Mouse (Mus musculus) embryo, embryonic 10.5 days (tissue): ENCODE measurements around the gene Gins1.

Source experiments
- DNase-seq: peaks from one replicate; pipeline ENCODE4 v3.0.0-alpha.2; 2015; ENCODE audit warnings: low spot score

Gene Gins1

DNA sequence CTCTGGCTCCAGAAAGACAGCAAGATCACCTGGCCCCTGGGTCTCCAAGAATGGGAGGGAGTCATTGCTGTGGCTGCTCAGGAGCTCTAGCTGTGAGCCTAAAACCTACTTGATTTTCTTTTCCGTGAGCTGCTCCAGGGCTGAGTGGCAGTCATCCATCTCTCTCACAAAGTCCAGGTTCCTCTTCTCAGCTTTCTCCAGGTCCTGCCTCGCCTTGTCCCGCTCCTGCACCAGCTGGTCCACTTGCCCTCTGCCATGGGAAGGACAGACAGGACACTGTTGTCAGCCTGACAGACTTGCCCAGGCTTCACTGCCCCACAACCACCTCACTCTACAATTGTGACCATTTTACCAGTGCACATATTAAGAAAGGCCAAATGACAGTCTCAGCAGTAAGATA lies 58.0 kb downstream of the Gins1 start:
- DNase-seq, result no peak

DNA sequence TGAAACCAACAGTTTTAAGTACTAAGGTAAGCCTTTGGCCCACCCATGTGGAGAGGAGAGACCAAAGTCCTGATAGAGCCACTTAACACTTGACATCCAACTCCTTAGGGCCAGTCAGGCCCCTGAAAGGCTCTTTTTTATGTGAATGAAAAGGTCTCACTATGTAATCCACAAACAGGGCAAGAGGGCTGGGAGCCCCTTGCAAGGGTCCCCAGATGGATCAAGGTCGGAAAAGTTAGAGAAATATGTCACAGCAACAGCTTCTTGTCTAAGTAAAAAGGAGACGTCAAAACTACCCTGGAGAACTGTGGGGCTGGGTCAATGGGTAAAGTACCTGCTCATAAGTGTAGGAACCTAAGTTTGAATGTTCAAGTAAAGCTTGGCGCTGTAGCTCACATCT lies 59.4 kb downstream of the Gins1 start:
- no peak for DNase-seq

GRCm38 (mm10) chr2:150965951-150966350 lies 60.8 kb downstream of the Gins1 start:
- no peak for DNase-seq

DNA sequence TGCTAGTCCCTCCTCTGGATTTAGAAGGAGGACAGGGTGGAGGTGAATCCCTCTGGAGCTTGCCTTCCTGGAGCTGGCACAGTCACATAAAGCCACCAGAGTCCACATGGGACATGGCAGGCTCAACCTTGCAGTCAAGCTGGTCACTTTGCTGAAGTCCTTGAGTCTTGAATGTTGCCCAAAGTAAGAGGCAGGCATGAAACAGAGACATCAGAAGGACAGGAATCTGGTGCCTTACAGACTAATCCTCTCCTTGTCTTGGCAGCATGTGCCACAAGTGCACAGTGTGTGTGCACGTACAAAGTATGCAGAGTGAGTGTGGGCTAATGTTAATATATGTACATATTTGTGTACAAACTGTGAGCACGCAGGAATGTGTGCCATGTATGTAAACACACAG lies 62.3 kb downstream of the Gins1 start:
- no peak for DNase-seq

DNA sequence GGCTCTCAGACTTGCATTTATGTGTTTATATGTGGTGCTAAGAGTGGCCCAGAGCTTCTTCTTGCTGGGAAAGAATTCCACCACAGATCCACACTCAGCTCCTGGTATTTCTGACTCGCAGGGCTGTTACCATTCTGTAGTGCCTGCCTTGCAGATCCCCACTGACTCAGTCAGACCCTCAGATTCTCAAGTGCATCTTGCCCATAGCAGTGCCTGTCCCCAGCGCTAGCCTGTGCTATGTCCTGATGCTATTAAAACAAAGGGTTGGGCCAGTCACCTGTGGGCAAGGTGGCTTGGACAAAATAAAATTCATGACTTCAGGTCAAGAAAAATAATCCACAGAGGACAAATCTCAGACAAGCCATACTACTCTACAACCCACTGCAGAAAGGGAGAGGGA lies 64.0 kb downstream of the Gins1 start:
- no peak for DNase-seq

DNA sequence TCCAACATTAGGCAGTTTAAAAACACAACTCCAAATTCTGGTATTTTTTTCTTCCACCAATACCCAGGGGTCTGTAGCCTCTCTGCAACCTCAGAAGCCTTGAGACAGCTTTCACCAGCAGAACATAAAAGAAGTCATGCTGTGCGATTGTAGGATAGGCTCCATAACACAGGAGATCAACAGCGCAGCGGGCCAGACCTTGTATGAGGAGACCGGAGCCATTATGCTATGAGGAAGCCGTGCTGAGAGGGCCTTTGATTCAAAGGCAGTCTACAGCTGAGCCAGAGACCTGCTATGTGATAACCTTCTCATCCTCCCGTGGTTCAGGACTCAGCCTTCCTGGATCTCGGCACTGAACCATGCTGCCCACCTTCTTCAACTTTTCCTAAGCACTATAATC lies 66.7 kb downstream of the Gins1 start:
- DNase-seq, result no peak

DNA sequence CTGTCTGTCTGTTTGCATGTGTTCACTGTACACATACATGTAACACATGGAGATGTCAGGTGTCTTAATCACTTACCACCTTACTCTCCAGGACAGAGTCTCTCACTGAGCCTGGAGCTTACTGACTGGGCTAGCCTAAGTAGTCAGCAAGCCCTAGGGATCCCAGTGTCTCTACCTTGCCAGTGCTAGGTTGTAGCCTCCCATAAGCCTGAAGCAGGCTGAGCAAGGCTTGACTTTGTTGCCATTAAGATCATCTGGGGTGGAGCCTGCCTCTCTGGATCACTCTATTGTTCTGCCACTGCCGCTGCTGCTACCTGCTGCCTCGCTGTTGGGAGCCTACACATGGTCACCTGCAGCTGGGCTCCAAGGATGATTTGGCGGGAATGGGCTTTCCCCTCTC lies 67.5 kb downstream of the Gins1 start:
- no peak for DNase-seq

DNA sequence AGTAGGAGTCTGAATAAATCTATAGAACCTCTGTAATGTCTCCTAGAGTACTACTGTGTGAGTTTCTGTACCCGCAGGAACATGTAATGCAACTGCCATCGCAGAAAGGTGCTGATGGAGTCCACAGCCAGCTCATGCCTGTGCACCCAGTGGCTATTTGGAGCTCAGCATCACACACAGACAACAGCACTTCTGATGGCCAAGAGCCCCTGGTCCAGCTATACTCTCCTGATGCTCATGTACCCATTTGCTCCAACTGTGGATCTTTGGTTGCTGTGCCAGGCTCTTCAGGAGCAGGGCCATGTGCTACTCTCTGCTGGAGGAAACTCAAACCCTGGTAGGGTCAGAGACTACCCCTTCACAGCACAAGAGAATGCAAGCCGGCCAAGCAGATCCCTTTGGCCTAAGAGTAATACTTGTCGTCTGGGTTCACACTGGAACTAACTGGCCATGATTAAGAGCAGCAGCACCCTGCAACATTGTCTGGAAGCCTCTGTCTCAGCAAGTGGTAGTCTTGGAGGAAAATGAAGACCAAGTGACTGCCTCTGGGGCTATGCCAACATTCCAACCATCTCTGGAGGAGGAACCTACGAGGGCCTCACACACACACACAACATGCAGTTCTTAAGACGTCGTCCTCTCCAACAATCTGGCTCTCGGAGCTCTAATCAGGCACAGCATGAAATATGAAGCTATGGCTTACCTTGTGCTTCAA lies 68.4 kb downstream of the Gins1 start:
- no peak for DNase-seq

GRCm38 (mm10) chr2:150976871-150977270 lies 71.7 kb downstream of the Gins1 start:
- DNase-seq, result no peak

GRCm38 (mm10) chr2:150977676-150978075 lies 72.5 kb downstream of the Gins1 start:
- DNase-seq, result no peak

DNA sequence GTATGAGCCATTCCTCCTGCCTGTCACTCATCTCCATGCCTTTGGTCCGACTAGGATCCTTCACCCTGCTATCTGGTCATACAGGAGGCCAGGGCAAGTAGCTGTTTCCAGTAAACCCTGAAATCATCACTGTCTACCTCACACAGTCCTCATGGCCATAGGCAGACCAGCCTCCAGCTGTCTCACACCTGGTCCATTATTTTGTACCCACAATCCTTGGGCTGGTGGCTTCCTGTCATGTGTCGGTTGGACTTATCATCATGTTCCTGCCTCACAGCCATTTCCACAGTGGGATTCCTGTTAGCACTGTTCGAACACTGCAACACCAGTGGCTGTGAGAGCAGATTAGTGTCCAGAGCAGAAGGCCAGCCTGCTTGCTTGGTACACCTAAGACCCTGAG lies 73.6 kb downstream of the Gins1 start:
- no peak for DNase-seq

DNA sequence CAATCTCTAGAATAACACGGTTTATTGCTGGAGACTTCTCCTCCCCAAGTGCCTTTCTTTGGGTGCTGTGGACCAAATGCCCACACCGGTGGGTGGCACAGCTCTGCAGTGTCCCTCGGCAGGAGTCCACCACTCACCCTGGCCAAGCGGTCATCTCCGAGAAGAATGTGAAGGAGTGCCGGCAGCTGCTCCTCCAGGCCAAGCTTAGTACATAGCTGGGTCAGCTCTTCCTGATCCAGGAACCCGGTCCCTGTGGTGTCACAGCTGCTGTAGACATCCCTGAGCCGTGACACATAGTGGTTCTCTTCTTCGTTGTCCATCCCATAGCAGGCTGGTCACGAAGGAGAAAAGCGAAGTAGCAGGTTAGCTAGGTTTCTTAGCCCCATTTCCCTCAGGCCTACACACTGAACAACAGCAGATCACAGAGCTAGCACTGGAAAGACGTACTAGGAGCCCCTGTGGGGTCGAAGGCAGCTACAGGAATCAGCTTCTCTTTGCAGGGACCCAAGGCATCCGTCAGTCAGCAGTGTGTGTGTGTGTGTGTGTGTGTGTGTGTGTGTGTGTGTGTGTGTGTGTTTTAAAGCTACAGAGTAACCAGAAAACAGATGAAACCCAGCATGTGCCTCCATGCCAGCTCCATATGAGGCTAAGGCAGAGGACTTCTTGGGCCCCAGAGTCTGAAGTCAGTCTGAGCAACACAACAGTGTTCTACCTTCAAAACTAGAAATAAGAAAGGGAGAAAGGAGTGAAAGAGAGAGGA lies 74.8 kb downstream of the Gins1 start:
- DNase-seq, result no peak
